Mouse (Mus musculus) thymus, adult 2 months (tissue): Measurements from ENCODE around the gene Nid1.

ENCODE experiments used
- CTCF ChIP-seq: fragments of 200-500 bp; IDR thresholded peaks from 2 replicates; pipeline ENCODE4 v1.5.1; 2012; ENCODE audit warnings: mild to moderate bottlenecking, control low read depth, low read length, moderate library complexity, borderline replicate concordance; ENCODE audit not compliant: control insufficient read depth, poor library complexity, insufficient read depth; ENCODE audit errors: extremely low read depth
- POLR2A ChIP-seq: fragments of 200-500 bp; IDR thresholded peaks from 2 replicates; pipeline ENCODE4 v1.6.1; 2012; ENCODE audit warnings: mild to moderate bottlenecking, low read length, control low read depth, moderate library complexity; ENCODE audit not compliant: control insufficient read depth, poor library complexity, insufficient read depth; ENCODE audit errors: extremely low read depth

GRCm38 (mm10) chr13:13460521-13461138 lies 23.3 kb downstream of the Nid1 start:
- TF ChIP-seq CTCF, result no peak
- no peak for TF ChIP-seq POLR2A
